Comparison of ENCODE assay signal across 1 mouse cellular context in genomic region chr6:38850715-38851259, GRCm38 (mm10).
TF ChIP-seq lines count a peak whose summit lies in the region.

No protein-coding gene starts in this region.

TF ChIP-seq in MEL, 35 proteins besides CTCF, POLR2A, EP300 and RAD21:
- TF ChIP-seq MAX (IDR thresholded peaks at IDR 0.05; ENCODE audit: low read length) (no peak), ETS1 (IDR thresholded peaks at IDR 0.05; ENCODE audit: low read depth, low read length) (peak; percentile 49; the same call in 1 of the 2 replicates), MXI1 (IDR thresholded peaks at IDR 0.05; ENCODE audit: low read depth, low read length) (no peak), CHD2 (IDR thresholded peaks at IDR 0.05; ENCODE audit: low read length) (no peak), KAT2A (conservative IDR thresholded peaks at IDR 0.05; ENCODE audit: low read depth, low read length) (no peak), SMC3 (IDR thresholded peaks at IDR 0.05; ENCODE audit: low read depth, low read length) (peak; percentile 36), ZMIZ1 (IDR thresholded peaks at IDR 0.05; ENCODE audit: low read depth, low read length) (no peak), NRF1 (IDR thresholded peaks at IDR 0.05; ENCODE audit: insufficient read depth, low read depth, low read length, poor library complexity, severe bottlenecking) (no peak), HCFC1 (IDR thresholded peaks at IDR 0.05; ENCODE audit: low read depth, low read length) (no peak), POLR2AphosphoS2 (IDR thresholded peaks at IDR 0.05; ENCODE audit: low read length) (no peak), JUND (IDR thresholded peaks at IDR 0.05; ENCODE audit: low read depth, low read length) (no peak), ELF1 (IDR thresholded peaks at IDR 0.05; ENCODE audit: low read depth, low read length) (no peak), SIN3A (IDR thresholded peaks at IDR 0.05; ENCODE audit: low read length) (peak; percentile 17; the same call in 1 of the 2 replicates), TCF12 (IDR thresholded peaks at IDR 0.05; ENCODE audit: low read depth, low read length) (peak; percentile 65), USF2 (IDR thresholded peaks at IDR 0.05; ENCODE audit: borderline replicate concordance in 1 of 2, insufficient read depth in 1 of 2, low read depth in 1 of 2, low read length in 2 of 2) (no peak), MAZ (IDR thresholded peaks at IDR 0.05; ENCODE audit: low read depth, low read length) (no peak), RCOR1 (IDR thresholded peaks at IDR 0.05; ENCODE audit: low read depth, low read length) (peak; percentile 89), ZC3H11A (IDR thresholded peaks at IDR 0.05; ENCODE audit: low read depth, low read length) (no peak), USF1 (IDR thresholded peaks at IDR 0.05; ENCODE audit: low read depth, low read length) (no peak), GABPA (IDR thresholded peaks at IDR 0.05; ENCODE audit: low read depth, low read length) (no peak), TAL1 (IDR thresholded peaks at IDR 0.05; ENCODE audit: low read length) (peak; percentile 26), E2F4 (IDR thresholded peaks at IDR 0.05; ENCODE audit: borderline replicate concordance, low read depth, low read length) (no peak), CHD1 (IDR thresholded peaks at IDR 0.05; ENCODE audit: low read depth, low read length) (no peak), MYB (IDR thresholded peaks at IDR 0.05; ENCODE audit: low read depth, low read length) (no peak), BHLHE40 (IDR thresholded peaks at IDR 0.05; ENCODE audit: borderline replicate concordance, low read depth, low read length) (peak; percentile 88), MAFK (IDR thresholded peaks at IDR 0.05; ENCODE audit: borderline replicate concordance, low read depth, low read length) (no peak), GATA1 (IDR thresholded peaks at IDR 0.05; ENCODE audit: low read depth, low read length) (peak; percentile 75; the same call in 1 of the 2 replicates)
TF ChIP-seq in MEL: peak in this region for 8.
